Mouse (Mus musculus): ENCODE data around the gene Atp6v1e2. TPM values are rescaled to one million over a fixed set of nuclear protein-coding genes. Genes with fewer than 3 reads are reported as not detected.

The Atp6v1e2 gene
- polyA plus RNA-seq, 1 experiment from 2014 or later: not detected

DNA sequence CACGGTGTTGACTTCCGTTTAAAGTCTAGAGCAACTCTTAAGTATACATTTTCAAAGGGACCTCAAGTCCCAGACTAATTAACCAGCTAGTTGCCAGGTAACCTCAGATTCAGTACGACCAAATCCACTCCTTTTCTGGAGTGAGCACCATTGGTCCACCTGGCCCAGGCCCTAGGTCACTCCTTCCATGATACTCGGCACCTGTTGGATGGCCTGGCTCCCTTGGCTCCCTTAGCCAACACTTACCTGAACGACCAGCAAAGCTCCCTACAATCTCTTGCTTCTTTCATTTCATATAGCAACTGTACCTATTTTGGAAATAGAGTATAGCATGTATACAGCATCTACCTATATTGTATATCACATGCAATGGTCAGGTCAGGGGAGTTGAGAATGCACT, 47.1 kb downstream of the Atp6v1e2 start:
- Histone ChIP-seq H3K4me2 (ENCODE audit: low read length) (no peak overlapping the region), H3K27ac (no peak overlapping the region), H3K27me3 (ENCODE audit: insufficient read depth, low read length) (no peaks in the 10 kb centered on the region), H3K9me3 (replicated peaks; ENCODE audit: low read length) (no peaks in the 10 kb centered on the region), H3K36me3 (ENCODE audit: insufficient read depth, low read length) (no peaks in the 10 kb centered on the region), H3K9ac (ENCODE audit: low read depth, low read length) (no peak overlapping the region), H3K4me1 (replicated peaks; ENCODE audit: insufficient read depth, low read length) (no peaks in the 10 kb centered on the region), H3K4me3 (replicated peaks; ENCODE audit: low read depth, low read length) (no peak overlapping the region)
- TF ChIP-seq CTCF (IDR thresholded peaks at IDR 0.05; ENCODE audit: low read depth): no peak
- DNase-seq (ENCODE audit: low spot score): no peak
- no peak for ATAC-seq (replicated peaks; ENCODE audit: low FRiP score, low read depth)
- WGBS: 72% methylated on average over 5 of the region's 5 CpGs

- H3K27me3 ChIP-seq (ENCODE audit: insufficient read depth, low read length): no peaks in the 10 kb centered on the region
- H3K9ac ChIP-seq (ENCODE audit: low read depth, low read length): no peak overlapping the region
- WGBS: 58% methylated on average over 5 of the region's 5 CpGs
- ATAC-seq (replicated peaks; ENCODE audit: low FRiP score, low read depth): no peak
- no peak for DNase-seq (ENCODE audit: low spot score)
- H3K9me3 ChIP-seq (replicated peaks; ENCODE audit: low read length): no peaks in the 10 kb centered on the region
- no peak overlapping the region for H3K4me3 ChIP-seq (replicated peaks; ENCODE audit: low read depth, low read length)
- no peak for TF ChIP-seq CTCF (IDR thresholded peaks at IDR 0.05; ENCODE audit: low read depth)
- H3K4me1 ChIP-seq (replicated peaks; ENCODE audit: insufficient read depth, low read length): no peaks in the 10 kb centered on the region
- no peaks in the 10 kb centered on the region for H3K36me3 ChIP-seq (ENCODE audit: insufficient read depth, low read length)
- no peak overlapping the region for H3K27ac ChIP-seq
- no peak overlapping the region for H3K4me2 ChIP-seq (ENCODE audit: low read length)
Observed at GRCm38 (mm10) chr17:86899821-86900220, 47.9 kb downstream of the Atp6v1e2 start.

DNA sequence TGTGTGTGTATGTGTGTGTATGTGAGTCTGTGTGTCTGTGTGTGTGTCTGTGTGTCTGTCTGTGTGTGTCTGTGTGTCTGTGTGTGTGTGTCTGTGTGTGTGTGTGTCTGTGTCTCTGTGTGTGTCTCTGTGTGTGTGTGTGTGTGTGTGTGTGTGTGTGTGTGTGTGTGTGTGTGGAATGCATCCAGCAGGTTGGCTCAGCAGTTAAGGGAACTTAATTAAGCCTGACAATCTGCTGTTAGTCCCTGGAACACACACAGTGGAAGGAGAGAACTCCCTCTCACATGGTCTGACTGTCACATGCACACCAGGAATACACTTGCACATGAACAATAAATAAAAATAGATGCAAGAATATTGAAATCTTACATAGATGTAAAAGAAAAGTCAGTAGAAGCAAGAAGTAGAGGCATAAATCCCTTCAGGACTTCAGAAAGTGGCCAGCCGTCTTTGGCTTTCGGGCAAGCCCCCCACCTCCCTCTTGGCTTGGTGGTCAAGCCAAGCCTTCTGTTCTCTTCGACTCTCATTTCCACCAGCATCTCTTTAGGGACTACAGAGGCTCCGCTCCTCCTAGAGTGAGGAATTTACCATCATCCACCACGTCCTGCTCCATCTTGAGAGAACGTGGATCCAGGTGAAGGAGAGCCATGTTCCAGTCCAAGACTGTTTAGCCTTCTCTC, 50.1 kb downstream of the Atp6v1e2 start:
- TF ChIP-seq CTCF (IDR thresholded peaks at IDR 0.05; ENCODE audit: low read depth): no peak

GRCm38 (mm10) chr17:86895191-86895590, 52.5 kb downstream of the Atp6v1e2 start:
- Histone ChIP-seq H3K27me3 (ENCODE audit: insufficient read depth, low read length) (no peaks in the 10 kb centered on the region), H3K4me3 (replicated peaks; ENCODE audit: low read depth, low read length) (no peak overlapping the region), H3K4me2 (ENCODE audit: low read length) (no peak overlapping the region), H3K36me3 (ENCODE audit: insufficient read depth, low read length) (no peaks in the 10 kb centered on the region), H3K27ac (no peak overlapping the region), H3K9ac (ENCODE audit: low read depth, low read length) (no peak overlapping the region), H3K4me1 (replicated peaks; ENCODE audit: insufficient read depth, low read length) (no peaks in the 10 kb centered on the region), H3K9me3 (replicated peaks; ENCODE audit: low read length) (no peaks in the 10 kb centered on the region)
- no peak for TF ChIP-seq CTCF (IDR thresholded peaks at IDR 0.05; ENCODE audit: low read depth)
- ATAC-seq (replicated peaks; ENCODE audit: low FRiP score, low read depth): no peak
- 82% methylated on average over 4 of the region's 4 CpGs for WGBS
- DNase-seq (ENCODE audit: low spot score): no peak

More for the DNA sequence above, 50.1 kb downstream of the Atp6v1e2 start:
- Histone ChIP-seq H3K36me3 (ENCODE audit: insufficient read depth, low read length) (no peaks in the 10 kb centered on the region), H3K4me2 (ENCODE audit: low read length) (no peak overlapping the region), H3K4me1 (replicated peaks; ENCODE audit: insufficient read depth, low read length) (no peaks in the 10 kb centered on the region), H3K9me3 (replicated peaks; ENCODE audit: low read length) (no peaks in the 10 kb centered on the region), H3K27ac (no peak overlapping the region), H3K9ac (ENCODE audit: low read depth, low read length) (no peak overlapping the region), H3K4me3 (replicated peaks; ENCODE audit: low read depth, low read length) (no peak overlapping the region), H3K27me3 (ENCODE audit: insufficient read depth, low read length) (no peaks in the 10 kb centered on the region)
- WGBS: 93% methylated on average over 6 of the region's 6 CpGs
- DNase-seq (ENCODE audit: low spot score) (no peak), ATAC-seq (replicated peaks; ENCODE audit: low FRiP score, low read depth) (no peak)

Other genes starting within 250 kb of the Atp6v1e2 start
- 12.8 and 14.3 TPM in 2 replicates for gene Epas1, start 194.2 kb downstream of the Atp6v1e2 start, polyA plus RNA-seq (2015; fragmentation: Nextera tagmentation; extraction: Ambion mirVana)
- gene Tmem247, start 30.5 kb downstream of the Atp6v1e2 start, polyA plus RNA-seq (2015; fragmentation: Nextera tagmentation; extraction: Ambion mirVana): not detected in 2 replicates
- gene Rhoq, start 15.2 kb upstream of the Atp6v1e2 start, polyA plus RNA-seq (2015; fragmentation: Nextera tagmentation; extraction: Ambion mirVana): 12.7 and 13.0 TPM in 2 replicates
- gene Pigf, start 77.5 kb upstream of the Atp6v1e2 start, polyA plus RNA-seq (2015; fragmentation: Nextera tagmentation; extraction: Ambion mirVana): 48.4 and 48.7 TPM in 2 replicates
- 171 and 177 TPM in 2 replicates for gene Cript, start 77.7 kb upstream of the Atp6v1e2 start, polyA plus RNA-seq (2015; fragmentation: Nextera tagmentation; extraction: Ambion mirVana)
- 15.6 and 15.7 TPM in 2 replicates for gene Socs5, start 159.8 kb upstream of the Atp6v1e2 start, polyA plus RNA-seq (2015; fragmentation: Nextera tagmentation; extraction: Ambion mirVana)